Mouse (Mus musculus) adipocyte (in vitro differentiated cells): ENCODE measurements around the gene Spice1.

ENCODE experiments used
- DNase-seq: peaks from one replicate; pipeline ENCODE4 v3.0.0-alpha.2; 2016; ENCODE audit warnings: low spot score

Gene Spice1

DNA sequence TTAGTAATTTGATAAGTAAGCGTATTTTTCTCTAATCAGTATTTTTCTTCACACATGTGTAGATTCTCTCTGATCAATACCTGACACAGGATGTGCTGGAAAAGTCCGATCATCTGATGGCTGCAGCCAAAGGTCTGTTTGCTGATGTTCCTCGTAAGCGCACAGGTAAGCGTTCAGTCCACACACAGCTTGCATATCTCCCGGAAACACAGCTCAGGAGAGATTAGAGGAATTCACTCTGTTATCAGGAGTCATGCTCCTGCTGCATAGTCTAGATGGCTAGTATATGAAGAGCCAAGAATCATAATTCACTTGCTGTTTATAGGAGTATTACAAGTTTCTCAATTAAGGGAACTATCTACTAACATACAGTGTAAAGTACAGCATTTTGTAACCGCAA is 18.6 kb downstream of the Spice1 start:
- DNase-seq, result no peak

GRCm38 (mm10) chr16:44375459-44375858 is 28.5 kb downstream of the Spice1 start:
- no peak for DNase-seq

- DNase-seq, result no peak
Observed at GRCm38 (mm10) chr16:44380006-44380405, 33.1 kb downstream of the Spice1 start.

DNA sequence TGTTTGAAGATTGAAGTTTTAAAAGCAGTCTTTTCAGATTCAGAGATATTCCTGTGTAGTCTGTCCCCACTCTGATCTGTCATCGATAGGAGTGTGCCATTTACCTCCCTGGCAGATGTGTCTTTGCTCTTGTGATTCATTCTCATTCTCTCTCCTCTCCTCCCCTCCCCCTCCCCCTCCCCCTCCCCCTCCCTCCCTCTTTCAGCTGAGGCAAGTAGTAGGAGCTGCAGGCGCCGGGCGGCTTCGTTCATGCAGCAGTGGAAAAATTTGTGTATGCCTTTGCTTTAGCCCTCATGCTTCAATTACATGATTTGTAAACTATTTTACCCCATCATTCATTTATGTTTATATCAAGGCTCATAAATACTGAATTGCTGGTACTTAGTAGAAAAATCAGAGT is 34.7 kb downstream of the Spice1 start:
- no peak for DNase-seq

- DNase-seq, result no peak
Observed at GRCm38 (mm10) chr16:44383549-44383948, 36.6 kb downstream of the Spice1 start.

DNA sequence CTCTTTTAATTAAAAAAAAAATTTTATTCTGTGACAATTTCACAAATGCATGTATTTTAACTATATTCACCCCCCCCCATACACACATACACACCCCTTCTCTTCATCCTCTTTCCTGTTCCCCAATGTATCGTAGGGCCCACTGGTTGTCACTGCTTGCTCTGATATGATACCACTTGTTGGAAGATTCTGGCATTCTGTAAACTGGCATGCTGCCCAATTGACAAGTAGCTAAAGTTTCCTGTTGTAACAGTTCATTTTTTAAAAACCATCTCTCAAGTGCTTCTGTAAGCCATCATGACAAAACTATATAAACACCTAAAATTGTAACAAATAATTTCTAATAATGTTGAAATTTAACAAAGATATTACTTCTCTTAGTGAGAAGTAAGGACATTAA is 37.3 kb downstream of the Spice1 start:
- DNase-seq, result no peak

DNA sequence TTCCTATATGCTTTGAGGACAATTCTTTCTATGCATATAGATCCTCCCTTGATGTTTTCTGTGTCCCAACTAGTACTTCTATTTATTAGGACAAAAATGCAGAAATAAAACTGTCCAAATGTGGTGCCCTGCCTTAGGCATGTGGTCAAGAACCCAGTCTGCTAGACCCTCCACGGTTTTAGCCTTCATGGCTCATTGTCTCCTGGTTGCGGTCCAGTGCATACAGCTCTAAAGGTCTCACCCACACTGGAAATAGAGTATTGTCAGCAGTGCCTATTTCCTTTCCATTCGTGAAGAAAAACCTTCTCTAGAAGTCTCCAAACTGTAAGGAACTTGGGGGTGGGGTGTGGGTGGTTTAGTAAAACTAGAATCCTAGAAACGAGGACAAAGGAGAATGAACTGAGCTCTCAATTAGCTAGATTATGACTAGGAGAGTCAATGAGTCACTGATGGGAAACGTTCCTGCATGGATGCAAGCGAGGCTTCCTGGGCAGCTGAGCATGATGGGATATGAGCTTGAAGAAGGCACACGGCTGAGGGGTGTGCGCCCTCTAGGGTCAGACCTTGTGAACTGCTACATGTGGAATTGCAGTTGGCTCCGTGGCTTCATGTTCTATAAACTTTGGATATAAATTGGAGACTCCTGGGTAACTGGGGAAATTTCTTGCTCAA is 45.1 kb downstream of the Spice1 start:
- DNase-seq, result peak; percentile 69

DNA sequence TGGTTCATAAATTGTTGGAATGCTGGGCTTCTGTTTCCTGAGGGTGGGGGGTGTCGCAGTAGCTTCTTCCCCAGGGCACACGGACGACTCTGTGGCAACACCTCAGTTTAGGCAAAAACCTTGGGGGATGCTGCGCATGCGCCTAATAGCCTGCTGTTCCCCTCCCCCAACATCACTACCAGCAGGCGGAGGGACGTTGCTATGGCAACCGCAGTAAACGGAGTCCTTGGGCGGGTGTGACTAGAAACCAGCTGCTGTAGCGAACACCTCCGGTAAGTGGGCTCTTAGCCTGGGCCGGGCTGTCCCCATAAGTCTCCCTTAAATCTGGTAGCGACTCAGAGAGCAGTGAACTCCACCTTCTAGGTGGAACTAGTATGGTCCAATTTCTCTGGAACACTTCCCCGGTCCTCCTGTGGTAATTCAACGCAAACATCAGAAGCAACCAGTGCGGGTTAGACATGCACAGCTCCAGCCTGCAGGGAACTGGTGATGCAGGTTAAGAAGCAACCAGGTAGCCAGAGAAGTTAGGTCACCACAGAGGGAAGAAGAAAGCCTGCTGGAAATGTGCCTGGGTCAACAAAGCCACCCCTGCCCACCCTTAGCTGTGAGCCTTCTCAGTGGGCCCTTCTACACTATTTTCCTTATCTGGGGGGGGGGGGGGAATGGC is 47.8 kb downstream of the Spice1 start, which contains the start of gene Cfap44:
TSS of gene Cfap44 (plus strand) at position 220 of the 667 bp plus-strand sequence.
- DNase-seq, result no peak

DNA sequence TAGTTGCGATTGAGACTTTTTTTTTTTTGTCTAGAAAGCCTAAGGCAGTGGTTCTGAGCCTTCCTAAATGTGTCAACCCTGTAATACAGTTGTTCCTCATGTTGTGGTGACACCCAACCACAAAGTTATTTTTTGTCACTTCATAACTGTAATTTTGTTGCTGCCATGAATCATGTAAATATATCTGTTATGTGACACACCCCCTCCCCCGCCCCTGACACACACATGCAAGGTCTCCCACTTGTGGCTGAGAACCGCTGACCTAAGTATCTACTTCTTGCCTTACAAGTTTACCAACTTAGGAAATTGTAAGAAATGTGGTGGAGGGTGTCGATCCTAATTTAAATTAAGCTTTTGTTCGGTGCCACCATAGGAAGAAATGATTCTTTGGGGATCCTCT is 58.0 kb downstream of the Spice1 start:
- DNase-seq, result no peak

- DNase-seq, result no peak
Observed at GRCm38 (mm10) chr16:44407211-44407610, 60.3 kb downstream of the Spice1 start.

- DNase-seq, result no peak
Observed at GRCm38 (mm10) chr16:44408290-44408689, 61.4 kb downstream of the Spice1 start.

GRCm38 (mm10) chr16:44410176-44410575 is 63.3 kb downstream of the Spice1 start:
- no peak for DNase-seq

GRCm38 (mm10) chr16:44417596-44417995 is 70.7 kb downstream of the Spice1 start:
- no peak for DNase-seq

DNA sequence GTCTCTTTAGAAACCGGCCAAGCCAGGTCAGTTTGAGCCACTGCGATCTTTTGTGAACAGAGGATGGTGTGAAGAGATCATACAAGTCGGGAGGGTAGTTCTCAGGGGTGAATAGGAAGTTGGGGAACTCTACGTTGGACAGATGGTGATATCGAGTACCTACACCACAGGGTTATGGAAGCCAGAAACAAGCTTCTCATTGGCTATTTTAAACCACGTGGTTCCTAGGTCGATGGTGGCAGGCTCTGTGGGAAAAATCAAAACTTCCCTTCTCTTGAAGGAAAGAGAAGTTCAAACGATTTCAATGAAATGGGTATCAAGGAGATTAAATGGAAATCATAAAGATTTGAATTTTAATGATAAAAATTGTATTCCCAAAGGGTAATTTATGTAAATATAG is 74.8 kb downstream of the Spice1 start:
- no peak for DNase-seq

DNA sequence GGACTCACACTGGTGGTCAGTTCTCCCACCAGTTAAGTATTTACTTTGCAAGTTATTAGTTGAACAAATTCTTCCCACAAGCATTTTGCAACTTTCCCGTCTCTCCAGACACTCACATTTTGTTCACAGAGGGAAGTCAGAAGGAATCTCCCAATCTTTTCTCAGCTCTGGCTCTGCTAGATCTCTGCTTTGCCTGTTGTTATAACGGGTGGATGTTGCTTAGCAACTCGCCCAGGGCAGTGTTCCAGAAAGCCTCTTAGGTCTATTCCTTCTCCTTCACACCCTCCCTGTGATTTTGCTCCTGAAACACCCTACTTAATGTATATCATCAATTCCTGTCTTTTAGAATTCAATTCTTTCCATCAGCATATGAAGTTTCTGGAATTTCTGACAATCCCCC is 76.6 kb downstream of the Spice1 start:
- no peak for DNase-seq

DNA sequence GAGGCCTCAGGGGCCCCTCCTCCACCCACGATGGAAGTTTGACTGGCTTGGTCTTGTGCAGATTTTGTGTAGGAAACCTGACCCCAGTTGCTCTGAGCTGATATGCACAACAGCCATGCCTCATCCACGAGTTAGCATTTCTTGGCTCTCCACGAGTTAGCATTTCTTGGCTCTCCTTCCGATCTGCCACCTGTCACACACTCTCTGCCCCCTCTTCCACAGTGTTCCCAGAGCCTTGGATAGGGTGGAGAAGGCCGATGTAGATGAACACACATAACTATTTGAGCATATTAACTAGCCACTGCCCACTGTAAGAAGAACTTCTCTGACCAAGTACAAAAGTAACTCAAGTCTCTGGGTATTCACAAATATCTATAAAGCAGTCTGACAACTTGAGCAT is 81.5 kb downstream of the Spice1 start:
- DNase-seq, result no peak

- DNase-seq, result no peak
Observed at GRCm38 (mm10) chr16:44430021-44430420, 83.1 kb downstream of the Spice1 start.

GRCm38 (mm10) chr16:44434931-44435330 is 88.0 kb downstream of the Spice1 start:
- no peak for DNase-seq

GRCm38 (mm10) chr16:44435481-44435880 is 88.6 kb downstream of the Spice1 start:
- DNase-seq, result no peak
